Mouse (Mus musculus) left cerebral cortex, adult 11 months (tissue): ENCODE measurements around the gene Gm37240.

ENCODE experiments used
- DNase-seq: peaks from one replicate; pipeline ENCODE4 v3.0.0; 2022; ENCODE audit warnings: low spot score

Gm37240 gene

DNA sequence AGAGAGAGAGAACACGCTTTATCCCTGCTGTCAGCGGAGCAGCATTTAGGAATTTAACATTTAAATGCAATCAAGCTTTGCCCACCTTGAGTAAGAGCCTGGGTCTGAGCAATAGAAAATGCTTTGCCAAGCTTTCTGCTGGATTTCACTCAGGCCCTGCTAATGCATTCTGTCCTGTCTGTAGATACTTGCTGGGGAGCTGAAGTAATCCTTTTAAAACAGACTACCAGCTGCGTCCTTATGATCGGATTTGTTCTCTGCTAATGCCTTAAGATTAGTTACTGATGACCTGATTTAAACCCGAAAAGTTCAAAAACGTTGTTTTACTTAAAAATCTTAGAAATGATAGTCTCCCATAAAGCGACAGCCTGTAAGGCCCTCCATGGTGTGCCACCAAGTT is 206.2 kb downstream of the Gm37240 start:
- no peak for DNase-seq

DNA sequence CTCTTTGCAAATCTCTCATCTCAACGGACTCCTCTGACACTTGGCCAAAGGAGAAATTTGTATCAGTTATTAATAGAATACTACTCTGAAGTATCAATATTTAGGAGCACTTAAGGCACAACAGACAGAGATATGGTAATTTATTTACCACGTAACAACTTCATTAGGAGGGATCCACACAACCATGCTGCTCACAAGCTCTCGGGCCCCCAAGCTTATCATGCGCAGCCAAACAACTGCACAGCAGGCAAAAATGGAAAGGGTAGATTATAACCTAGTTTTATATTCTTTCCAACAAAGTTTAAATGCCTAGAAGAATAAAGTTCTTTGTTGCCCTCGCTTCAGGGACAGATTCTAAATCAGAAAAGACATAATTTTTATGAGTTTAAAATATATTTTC is 207.4 kb downstream of the Gm37240 start:
- DNase-seq: no peak

DNA sequence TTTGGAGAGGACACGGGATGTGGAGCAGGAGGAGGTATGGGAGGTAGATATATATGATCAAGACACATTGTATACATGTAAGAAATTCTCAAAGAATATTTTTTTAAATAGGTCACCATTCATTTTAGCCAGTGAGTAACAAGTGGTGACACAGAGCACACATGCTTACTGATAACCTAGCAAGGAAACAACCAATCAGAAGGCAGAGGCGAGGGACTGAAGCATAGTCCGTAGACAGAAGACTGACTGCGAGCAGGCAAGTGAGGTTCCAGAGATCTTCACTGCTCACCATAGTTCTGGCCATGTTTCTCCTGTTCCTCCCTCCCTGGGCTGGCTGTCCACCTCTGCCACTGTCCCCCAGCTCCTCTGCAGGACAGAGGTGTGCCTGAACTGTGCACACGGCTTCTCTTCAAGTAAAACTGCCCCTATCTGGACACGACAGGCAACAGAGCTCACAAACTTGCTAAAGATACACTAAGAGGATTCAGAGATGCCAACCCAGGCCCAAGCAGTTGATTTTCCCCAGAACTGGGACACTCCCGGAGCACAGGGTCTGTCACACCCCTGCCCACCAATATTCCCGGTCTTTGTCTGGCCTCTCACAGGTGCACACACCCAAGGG is 207.9 kb downstream of the Gm37240 start:
- no peak for DNase-seq

DNA sequence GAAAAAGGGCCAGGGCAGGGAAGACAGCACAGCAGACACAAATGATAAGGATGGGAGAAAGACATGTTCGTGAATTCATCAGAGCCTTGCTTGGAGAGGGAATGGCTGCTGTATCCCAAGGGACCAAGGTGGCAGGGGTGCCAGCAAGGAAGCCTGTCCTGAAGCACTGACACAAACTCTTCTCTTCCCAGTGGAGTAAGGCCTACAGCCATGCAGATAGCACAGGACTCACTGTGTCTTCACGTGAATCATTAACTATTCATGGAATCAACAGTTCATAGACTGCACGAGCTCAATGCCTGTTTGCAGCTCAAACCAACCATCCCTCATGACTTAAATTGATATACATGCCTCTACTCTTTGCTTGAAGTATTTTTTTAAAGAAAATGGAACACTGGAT is 209.4 kb downstream of the Gm37240 start:
- DNase-seq: no peak

DNA sequence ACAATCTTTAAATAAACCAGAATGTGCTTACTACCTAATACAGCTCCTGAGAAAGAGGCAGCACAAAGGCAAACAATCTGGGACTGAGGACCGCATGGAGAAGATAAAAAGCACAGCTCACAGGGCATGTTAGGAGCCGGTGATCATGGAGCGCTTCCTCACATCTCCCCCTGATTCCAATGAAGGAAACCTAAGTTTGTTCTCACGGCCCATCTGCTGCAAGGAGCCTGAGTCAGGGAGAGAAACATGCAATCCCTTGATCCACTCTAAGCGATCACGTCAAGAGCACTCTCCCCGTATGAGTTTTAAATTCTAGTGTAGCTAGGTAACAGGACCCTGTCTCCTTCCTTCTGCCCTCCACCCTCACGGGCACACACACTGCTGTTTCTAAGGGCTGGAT is 210.2 kb downstream of the Gm37240 start:
- DNase-seq: no peak

DNA sequence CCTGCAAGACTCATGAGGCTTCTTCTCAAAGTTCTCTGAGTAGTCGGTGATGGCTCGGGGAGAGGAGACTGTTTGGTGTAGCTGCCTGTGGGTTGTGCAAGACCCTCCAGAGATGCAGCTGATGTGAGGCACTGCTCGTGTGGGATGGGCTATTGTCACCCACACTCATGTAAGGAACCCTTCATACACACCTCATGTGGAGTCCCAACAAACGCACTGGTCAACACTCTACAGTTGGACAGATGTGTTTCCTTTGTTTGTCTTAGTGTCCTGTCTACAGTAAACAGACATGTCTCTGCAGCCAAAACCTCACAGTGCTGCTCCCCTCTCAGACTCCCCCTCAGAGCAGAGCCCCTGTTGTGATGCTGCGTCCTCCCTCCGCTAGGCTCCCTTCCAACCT is 217.5 kb downstream of the Gm37240 start:
- no peak for DNase-seq

DNA sequence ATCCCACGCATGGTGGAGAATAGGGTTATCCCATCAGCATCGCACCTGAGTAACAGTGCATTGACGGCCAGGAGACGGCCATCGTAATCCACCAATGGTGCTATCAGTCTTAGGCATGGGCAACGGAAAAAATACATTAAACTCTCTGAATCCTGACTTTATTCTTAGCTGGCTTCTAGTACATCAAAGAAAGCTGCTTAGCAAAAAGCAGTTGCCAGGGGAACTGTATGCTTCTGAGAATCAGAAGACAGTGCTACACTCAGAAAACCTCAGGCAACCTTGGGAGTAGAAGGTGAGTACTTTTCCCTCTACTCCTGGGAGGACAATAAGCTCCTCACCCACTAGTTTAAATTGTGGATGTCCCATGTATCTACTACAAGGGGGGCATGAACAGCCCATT is 219.6 kb downstream of the Gm37240 start:
- DNase-seq: no peak

DNA sequence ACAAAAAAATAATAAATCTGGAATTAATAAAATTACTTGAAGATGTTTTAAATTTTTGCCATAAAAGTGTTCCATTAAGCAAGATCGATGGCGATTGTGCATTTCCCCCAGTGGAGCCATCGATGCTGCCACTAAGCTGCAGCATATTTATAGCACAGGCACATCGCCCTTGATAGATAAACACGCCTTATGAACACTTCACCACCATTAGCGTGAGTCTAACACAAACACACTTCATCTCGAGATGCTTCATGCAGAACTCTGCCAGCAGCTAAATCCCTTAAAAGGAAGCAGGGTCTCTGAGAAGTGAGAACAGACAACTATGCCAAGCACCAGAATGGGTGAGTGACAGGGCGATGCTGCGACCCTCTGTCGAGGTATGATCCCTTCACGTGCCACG is 220.6 kb downstream of the Gm37240 start:
- DNase-seq: no peak

DNA sequence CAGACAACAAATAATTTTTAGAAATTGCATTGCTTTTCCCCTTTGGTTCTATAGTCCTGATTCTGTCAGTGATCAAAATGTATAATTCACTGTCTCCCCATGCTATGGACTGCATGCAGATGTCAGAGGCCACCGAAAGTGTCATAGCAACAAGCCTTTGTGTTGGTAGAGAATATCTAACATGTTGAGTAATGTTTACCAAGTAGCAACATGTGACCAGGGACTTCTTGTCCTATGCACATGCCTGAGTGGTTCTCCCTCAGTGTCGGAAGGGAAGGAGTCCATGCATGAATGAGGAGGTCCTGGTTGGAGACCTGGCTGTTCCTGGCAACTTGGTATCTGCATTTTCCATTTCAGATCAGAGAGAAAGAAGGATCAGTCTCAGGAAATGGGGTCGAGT is 221.2 kb downstream of the Gm37240 start:
- DNase-seq: no peak

DNA sequence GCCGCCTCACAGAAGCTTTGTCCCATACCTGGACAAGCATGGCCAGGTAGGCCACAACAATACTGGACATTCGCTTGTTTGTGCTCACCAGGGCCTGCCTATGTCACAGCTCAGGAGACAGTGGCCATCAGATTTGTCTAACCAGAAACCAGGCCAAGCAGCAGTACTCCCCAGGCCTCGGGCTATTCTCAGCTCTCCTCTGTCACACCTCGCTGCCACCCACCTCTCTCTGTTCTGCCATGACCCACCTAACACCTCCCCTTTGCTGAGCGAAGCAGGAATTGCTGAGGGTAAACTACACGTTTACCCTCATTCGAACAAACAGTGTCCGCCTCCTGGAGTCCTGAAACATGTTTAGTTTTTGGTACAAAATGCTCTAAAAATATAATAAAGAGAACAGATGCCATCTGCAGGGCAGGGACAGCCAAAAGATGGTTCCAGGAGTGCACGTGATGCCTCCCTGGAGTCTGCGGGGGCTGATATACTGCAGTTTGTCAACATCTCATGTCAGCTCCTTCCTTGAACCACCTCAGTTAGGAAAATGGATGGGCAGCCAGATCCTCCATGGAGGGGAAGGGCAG is 222.6 kb downstream of the Gm37240 start:
- DNase-seq: peak; percentile 50

DNA sequence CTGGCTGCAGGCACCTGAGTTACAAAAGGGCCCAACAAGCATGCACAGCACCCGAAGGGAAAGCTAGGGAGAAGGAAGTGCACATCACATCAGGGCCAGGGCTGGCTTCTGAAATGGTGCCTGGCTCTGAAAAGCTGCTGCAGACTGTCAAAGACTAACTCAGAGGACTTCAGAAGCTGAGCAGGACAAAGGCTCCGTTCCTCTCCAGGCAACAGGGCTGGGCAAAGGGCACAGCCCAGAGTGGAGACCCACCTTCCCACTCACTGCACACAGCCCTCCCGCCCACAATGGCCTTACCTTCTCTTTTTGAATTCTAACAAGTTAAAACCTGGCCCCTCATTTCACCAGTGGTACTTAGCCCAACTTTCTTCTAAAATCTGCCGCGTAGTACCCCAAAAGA is 223.5 kb downstream of the Gm37240 start:
- no peak for DNase-seq

DNA sequence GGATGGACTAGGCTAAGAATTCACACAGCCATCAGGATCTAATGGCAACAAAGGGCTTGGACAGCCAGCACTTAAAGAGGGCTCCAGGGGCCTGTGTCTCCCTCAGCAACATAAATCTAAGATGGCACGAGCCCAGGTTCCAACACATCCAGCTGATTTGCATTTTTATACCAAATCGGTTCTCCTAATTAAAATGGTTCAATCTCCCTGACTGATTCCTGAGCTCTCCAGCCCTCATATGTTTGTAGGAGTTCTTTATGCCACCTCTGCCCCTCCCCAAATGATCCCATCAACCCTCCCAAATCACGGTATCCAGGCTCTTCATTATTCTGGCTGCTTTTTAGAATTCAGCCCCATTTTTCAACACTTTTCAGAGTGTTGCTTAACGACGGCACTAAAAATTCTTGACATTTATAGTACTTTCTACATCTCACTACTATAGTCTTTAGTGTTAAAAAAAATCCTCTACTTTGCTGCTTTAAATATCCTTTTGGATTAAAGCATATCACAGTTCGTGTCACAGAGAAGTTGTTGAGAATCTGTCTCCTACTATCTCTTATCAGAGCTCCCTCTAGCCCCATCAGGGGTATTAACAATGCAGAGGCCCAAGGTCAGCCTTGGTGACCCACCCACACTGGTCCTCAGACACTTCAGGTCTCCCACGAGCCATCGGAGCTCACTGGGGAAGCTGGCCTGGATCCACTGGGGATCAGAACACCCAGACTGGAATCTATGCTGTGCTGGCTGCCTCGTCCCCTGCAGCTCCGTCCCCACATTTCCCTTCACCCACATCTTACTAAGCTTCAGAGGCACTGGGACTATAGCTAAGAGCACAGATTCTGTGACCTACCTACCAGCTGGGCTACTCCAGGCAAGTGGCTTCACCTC is 225.1 kb downstream of the Gm37240 start:
- DNase-seq: no peak

DNA sequence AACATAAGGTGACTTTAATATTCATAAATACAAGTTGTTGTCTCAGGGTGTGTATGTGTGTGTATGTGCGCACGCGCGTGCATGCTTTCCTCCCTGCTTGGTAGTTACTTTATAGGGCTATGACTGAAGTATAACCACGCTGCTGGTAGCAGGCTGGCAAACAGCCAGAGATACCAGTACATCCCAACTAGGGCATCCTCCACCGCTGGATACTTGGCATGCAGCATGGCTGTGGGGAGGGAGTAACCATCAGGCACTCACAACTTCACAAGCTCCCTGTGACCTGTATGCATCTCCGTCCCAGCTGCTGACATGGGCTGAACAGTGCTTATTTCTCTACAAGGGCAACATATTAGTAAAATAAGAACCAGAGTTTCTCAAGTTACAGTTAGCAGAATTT is 227.6 kb downstream of the Gm37240 start:
- no peak for DNase-seq

DNA sequence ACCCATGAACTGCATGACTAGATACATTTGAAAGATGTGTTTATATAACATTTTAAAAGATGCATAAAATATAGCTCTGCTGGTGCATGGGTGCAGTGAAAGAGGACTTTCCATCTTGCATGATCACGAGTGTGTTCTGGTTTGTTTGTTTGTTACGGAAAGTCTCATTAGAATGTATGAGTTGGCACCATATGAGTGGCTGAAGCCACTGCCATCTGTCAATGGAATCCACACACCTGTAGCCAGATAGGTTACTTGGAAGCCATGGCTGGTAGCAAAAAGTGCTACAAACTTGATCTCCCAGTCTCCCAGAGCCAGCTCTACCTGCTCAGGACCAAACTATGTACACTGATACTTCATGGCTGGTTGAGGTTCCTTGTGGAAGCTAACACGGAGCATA is 231.8 kb downstream of the Gm37240 start:
- no peak for DNase-seq

DNA sequence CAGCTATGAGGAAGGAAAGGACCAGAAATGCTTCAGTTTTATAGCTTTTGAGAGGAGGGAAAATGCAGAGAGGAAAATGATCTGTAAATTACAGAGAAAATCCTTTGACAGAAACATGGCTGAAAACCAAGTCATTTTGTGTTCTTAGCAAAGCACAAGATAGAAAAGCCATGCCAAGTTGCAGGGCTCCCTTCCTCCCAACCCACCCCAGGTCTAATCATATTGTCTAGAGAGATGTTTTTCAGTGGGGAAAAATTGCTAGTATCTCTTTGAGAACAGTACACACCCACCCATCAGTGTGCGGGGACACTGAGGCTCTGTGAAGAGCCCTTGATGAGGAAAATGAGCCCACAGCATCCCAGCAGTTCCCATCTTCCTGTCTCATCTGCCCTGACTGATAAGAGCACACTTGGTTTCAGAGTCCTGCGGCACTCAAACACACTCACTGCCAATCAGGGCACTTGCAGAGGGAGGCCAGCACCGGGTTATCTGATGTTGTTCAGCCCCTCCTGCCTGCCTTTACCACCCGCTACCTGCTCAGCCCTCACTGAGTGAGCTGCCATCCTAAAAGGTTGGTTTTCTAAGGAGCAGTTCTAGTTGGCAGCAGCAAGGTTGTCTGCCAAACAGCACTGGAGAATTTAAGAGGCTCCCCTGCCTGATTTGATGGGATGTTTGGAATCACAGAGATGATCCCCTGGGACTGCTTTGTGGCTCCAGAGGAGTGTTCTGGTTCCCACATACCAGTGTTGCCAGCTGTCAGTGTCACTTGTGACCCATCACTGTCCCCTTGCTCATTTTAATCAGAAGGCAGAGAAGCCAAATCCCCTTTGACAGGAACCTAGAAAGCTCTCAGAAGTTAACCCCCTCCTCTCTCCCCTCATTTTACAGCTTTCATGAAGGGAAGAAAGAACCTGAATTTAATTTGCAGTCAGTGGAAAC is 234.3 kb downstream of the Gm37240 start:
- DNase-seq: no peak

DNA sequence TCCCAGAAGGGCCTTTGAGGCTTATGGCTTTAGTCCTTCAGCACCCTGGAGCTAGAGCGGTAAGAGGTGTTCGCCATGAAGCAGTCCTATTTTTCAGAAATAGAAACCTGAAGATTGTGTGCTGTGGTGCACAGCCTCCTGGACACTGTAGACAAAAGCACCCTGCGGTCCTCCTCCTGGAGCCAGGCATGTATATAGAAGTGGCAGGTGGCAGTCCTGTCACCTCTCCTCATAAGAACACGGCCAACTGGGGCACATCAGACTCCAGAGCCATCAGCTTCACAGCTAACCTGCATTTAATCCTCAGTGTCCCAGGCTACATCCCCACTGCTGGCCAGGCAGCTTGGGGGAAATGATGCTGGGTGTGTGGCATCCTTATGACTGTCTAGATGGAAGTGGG is 238.1 kb downstream of the Gm37240 start:
- DNase-seq: no peak

DNA sequence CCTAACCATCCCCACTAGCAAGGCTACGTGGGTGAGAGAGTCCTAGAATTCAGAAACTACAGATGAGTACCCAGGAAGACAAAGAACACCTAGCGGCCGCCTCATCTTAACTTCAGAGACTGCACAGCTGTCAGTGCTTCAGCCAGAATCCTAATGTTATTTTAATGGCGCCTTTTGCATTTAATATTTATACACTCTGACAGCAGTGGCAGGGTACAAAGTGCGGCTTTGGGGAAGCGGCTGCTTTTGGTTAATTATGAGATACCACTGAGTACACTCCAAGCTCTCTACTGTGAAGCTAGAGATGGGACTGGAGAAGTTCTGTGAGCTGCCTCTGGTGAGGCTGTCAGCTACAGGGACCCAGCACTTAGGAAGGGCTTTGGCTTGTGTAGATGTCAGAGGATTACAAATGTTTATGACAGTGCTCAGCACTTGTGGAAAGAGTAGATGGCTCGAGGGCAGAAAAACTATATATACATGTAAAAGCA is 241.8 kb downstream of the Gm37240 start:
- DNase-seq: no peak

DNA sequence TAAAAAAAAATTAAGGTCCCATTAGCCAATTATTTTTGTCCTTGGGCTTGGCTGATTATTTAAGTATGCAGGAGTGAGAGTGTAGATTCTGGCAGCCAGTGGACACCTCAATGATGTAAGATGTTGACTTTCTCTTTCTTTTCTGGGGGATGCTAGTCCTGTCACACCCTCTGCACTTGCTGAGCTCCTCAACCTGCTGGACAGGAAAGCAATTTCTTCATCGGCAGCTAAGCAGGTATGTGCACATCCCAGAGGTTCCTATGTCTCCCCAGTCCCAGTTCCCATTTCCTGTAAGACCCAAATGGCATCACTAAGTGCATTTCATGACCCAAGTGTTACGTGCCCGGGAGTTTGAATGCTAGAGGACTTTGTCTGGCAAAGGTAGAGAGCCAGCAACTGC is 242.5 kb downstream of the Gm37240 start:
- DNase-seq: no peak

DNA sequence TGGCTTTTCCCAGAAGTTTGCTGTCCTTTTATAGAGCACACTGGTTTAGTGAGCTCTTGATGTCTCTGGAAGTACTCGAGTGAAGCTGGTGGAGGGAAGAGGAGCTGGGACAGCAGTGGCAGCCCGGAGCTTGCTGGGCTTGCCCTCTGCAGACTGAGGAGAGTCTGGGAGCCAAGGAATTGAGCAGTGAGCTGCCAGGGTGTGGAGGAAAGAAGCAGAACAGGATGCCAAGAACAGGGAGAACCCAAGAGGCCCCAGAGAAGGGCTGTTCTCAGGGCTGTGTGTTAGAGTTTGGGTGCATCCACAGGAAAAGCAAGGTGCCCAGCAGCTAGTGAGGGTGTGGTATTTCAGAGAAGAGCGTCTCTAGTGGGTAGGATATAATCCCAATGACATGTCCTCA is 245.6 kb downstream of the Gm37240 start:
- DNase-seq: no peak

DNA sequence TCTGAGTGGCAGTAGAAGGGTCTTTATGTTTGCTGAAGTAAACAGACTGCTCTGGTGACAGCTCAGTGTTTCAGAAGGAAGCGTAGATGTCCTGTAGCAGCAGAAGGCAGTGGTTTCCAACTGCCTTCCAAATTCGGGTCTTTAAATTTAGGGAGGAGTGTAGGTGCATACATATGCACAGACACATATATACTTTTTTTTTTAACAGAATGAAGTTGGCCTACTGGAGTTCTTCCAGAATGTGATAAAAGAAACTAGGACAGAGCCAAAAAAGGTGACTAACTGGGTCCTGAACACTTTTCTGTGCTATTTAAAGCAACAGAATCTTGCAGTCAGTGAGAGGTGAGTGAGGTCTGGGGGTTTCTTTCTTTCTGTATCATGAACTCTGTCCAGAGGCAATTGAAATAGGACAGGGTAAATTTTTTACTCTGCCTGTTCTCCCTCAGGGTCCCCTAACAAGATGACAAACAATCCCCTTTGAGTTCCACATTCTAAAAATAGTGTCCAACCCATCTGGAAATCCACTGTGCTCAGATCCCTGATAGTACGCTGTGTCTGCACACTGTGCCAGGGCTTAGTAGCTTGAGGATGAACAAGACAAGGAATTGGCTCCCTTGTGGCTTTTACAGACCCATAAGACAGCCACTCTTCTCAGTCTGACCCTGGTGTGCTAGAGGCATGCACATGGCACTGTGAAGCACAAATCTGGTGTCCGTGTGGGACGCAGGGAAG is 250.4 kb downstream of the Gm37240 start:
- DNase-seq: no peak

DNA sequence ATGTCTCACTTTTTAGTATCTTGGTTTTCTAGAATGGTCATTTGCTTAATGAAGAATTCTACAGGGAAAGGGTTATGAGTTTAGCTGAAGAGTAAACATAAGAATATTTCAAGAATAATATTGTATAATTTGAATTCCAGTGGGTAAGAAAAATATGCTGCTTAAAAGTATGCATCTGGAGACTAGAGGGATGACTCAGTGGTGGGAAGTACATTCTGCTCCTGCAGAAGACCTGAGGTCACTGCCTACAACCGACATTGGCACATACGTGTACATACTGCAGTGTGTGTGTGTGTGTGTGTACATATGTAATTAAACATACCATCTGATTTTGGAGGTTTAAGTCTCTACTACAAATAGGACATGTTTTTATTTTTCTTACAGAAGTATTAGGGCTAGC is 251.7 kb downstream of the Gm37240 start:
- no peak for DNase-seq

DNA sequence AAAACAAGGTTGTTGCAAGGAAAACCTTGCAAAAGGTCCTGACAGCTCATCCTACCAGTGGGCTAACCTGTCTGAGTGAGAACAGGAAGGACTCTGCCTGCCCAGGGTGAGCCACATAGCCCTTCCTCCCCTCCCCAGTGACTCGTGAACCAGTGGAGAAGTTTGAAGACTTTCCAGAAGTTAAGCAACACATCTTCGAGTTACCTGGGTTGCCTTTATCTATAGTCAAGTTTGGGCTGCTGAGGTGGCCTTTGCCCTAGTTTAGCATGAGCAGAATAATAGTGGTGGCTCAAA is 252.2 kb downstream of the Gm37240 start:
- DNase-seq: no peak
